Mouse (Mus musculus) spleen, postnatal 36 days (tissue): ENCODE results near the gene Slc36a2.

Experiments used
- DNase-seq, 2 experiments: peaks; one replicate each; pipeline ENCODE4 v3.0.0; 2022; ENCODE audit warnings: low spot score in 2 of 2, mixed read lengths in 1 of 2

Gene Slc36a2

DNA sequence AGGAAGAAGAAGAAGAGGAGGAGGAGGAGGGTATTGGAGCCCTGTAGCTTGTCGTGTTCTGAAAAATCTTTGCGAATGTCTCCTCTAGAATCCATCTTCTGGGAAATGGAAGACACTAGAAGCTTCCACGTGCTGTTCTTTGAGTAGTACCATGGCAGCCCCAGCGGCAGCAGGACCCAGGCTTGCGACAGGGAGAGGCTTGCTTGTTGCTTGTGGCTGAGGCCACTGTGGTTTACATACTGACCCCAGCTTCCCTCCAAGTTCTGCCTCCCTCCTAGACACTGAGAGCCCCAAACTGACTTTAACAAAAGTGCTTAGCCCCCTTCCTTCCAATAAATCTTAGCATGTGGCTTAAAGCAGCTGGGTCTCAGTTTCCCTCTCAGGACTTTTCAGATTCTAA, 631 bp downstream of the Slc36a2 start:
- DNase-seq = no peak

DNA sequence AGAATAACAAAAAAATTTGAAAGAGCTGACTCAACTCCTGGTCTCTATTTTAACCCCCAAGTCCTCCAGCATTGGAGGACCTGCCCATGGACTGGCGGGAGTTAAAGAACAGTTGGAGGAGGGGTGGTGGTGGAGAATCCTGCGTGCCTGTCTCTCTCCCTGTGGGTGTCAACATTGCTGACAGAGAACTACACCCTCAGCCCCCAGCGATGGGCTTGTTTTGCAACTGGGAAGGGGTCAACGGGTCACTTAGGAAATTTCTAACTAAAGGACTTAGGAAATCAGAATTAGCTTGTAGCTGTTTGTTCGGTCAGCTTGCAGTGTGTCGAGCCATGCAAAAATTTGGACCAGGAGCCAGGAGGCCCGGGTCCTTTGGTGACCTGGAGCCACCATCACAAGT, 1.8 kb downstream of the Slc36a2 start:
- DNase-seq = no peak

DNA sequence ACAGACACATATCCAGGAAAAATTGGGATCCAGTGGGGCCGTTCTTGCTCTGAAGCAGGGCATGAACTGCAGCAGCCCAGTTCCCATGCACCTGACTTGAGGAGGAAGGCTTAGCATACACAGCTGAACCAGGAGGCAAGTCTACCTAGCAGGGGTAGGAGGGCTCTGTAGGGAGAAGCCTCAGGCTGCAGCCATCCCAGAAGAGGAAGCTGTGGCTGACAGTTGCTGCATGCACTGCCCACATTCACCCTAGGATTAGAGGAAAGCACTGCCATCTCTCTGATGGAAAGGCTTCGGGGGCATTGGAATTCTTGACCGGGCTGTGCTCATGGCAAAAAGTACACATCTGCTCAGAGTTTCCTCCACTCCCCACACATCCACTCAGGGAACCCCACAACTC, 5.0 kb downstream of the Slc36a2 start:
- no peak for DNase-seq

DNA sequence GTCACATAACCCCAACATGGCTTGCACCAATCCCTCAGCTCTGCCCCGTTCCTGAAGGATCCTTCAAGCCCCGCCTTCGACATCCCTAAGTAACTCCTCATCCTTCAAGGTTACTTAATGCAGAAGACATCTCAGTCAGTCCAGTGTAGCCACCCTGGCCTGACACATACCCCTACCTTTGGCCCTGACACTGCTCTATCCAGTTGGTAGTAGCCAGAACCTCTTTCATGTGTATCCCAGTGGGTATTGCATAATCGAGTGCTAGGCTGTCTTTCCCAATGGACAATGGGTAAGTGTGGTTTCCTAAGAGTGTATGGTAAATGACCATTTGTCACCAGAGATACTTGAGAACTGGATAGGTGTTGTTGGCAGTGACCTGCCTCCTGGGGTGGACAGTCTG, 6.0 kb downstream of the Slc36a2 start:
- no peak for DNase-seq

DNA sequence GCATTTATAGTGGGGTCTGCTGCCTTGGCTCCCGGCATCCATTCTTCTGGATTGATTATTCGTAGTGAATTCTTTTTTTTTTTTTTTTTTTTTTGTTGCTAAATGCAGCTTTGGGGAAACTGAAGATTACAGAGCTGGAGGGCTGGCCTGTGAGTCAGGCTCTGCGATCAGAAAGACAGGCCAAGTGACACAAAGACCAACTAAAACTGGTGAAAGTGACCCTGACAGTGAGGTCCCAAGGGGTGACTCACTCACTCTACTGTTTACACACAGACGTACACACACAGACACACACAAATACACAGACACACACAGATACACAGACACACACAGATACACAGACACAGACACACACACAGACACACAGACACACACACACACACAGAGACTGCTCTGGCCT, 14.4 kb downstream of the Slc36a2 start:
- no peak for DNase-seq

DNA sequence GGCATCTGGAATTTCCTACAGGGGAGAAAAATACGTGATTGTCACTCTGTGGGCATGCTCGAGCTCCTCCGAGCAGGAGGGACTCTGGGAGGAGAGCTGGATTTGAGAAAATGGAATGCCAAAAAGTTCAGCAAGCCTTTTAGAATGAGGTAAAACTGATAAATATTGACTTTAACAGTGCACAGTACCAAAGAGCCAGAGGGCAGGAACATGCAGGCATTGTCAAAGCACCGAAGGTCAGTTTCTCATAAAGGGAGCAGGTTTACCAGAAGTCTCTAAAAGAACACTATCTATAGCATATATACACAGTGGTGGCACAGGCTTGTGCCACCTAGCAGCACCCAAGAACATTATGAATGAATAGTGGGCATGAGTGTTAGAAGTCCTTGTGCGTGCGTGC, 16.0 kb downstream of the Slc36a2 start:
- no peak for DNase-seq

DNA sequence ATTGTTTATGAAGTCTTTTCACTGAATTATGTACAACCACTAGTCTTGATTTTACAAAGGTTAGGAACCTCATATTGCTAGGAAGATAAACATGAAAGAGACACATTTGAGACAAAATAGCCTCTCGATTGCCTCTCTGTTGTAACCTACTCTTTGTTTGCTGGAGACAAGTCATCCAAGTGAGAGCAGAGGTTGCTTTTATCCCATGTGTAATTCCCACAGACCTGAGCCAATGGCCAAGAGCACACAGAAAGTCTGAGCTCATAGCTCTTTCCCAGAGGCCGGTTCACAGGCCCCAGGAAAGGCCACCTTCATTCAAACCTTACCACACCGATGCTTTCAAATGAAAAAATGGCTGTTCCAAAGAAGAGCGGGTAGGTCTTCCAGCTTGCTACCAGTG, 16.4 kb downstream of the Slc36a2 start:
- DNase-seq = no peak

DNA sequence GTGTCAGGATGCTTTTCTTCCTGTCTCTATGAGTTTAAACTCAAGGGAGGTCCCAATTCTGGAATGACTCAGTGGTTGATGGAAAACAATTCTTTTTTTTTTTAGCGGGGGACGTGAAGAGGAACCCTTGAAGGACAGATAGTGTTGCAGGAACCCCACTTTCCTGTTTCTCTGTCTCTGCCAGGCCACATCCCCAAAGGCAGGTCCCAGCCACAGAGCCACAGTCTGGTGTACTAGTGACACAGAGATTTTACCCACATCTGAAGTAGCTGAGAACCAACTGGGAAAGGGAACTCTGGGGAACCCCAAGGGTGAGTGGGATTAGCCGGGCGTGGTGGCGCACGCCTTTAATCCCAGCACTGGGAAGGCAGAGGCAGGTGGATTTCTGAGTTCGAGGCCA, 19.1 kb downstream of the Slc36a2 start:
- no peak for DNase-seq

DNA sequence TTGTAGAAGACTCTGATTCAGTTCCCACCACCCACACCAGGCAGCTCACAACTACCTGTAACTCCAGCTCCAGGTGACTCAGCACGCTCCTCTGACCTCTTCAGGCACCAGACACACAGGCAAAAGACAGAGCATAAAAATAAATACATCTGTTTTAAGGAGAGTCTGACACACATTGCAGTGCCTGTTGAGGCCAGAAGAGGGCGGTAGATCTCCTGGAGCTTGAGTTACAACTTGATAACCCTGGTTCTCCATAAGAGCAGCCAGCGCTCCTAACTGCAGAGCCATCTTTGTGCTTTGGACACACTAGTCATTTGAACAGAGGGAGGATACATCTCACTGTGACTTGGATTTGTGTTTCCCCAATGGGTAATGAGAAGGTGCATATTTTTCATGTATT, 20.2 kb downstream of the Slc36a2 start:
- DNase-seq = peak; percentile 16 to 29

DNA sequence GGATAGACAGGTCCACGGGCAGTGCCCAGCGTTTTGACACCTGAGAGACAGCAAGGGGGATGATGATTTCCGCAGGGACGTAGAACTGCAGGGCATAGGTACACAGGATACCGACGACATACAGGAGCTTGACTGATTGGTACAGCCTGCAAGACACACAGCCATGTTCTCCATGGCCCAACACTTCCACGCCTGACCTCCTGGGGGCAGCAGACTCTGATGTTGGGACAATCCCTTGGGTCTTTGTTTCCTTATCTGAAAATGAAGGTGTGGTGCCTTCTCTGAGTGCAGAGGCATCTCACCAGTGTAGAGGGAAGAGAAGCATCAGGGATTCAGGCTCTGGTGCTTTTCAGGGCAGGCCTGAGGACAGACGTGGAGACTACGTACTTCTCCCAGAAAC, 22.2 kb downstream of the Slc36a2 start:
- peak; percentile 47 to 51 for DNase-seq

DNA sequence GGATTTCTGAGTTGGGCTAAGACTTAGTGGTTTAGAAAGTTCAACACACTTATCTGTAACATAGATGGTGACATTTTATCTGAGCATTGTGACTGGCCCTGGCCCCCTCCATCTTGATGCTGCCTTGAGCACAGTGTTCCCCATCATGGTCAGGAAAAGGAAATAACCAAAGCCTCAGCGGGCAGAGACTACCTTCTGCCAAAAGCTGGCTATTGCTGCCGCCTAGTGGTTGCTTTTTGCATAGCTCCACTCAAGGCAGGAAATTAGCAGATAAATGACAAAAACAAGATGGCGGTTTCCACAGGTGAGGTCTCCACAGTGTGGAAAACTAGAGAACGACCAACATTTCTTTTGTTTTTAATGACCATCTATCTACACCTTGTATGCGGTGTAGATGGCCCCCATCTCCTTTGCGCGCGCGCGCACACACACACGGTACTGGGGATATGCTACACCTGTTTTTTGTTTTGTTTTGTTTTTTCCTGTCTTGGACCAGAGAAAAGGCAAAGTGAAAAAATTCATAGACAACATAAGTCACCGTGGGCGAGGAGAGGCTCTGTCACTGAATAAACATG, 26.0 kb downstream of the Slc36a2 start:
- peak; percentile 84 to 87 for DNase-seq

DNA sequence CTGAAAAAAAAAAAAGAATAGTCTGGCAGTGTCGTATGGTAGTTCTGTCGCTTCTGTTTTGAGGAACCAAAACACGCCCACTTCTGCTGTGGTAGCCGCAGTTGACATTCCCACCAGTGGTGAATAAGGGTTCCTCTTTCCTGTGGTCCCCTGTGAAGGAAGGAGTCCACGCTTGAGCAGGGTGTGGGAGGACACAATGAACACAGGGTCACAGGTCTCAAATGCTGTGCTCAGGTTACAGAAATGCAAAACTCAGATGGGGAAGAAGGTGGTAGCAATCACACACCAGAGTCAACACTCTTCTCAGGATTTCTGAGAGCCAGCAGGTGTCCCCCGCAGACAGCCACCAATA, 29.8 kb downstream of the Slc36a2 start:
- peak; percentile 86 to 88 for DNase-seq

DNA sequence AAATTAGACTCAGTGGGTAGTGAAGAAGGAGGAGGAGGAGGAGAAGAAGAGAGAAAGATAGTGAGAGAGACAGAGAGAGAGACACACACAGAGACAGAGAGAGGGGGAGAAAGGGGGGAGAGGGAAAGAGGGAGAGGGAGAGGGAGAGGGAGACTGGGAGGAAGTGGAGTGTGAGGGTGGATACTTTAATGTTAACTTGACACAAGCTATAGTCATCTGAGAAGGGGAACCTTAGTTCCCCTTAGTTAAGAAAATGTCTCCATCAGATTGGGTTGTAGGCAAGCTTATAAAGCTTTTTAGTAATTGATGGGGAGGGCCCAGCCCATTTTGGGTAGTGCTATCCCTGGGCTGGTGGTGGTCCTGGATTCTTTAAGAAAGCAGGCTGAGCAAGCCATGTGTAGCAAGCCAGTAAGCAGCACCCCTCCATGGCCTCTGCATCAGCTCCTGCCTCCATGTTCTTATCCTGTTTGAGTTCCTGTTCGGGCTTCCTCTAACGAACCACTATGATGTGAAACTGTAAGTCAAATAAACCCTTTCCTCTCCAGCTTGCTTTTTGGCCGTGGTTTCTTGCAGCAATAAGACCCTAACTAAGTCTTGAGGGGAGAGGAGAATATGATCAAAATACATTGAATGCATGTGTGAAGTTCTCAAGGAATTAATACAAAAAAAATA, 30.3 kb downstream of the Slc36a2 start:
- DNase-seq = peak; percentile 15 to 43

DNA sequence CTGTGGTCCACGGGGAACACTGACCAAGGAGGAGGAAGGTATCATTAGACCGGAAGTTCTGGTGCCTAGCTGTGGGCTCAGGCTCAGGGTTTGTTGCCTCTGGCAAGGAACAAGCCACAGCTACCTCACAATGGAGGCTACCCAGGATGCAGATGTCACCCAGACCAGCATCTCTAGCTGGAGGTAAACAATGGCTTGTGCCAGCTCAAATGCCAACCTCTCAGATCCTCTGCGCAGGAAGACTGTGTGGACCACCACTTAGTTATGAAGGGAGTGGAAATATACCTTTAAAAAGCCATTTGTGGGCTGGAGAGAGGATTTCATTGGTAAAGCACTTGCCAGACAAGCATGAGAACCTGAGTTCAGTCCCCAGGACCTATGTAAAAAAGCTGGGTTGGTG, 33.3 kb downstream of the Slc36a2 start, which contains the start of gene Slc36a3:
Gene Slc36a3, minus strand, starts transcription at position 101 of the 400 bp plus-strand sequence.
- no peak for DNase-seq

DNA sequence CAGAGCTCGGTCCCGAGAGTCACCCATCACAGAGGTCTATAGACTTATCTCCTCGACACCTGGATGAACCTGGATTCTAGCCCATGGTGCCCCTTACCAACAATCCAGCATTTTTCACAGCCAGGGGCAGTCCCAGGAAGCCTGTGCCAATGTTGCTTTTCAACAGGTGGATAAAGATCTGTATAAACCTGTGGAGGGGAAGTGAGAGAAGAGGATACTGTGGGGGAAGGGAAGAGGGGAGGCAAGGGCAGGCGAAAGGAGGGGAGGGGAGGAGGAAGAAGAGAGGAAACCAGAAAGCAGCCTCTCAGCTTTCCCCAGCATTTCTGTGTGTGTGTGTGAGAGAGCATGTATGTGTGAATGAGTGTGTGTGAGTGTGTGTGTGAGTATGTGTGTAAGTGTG, 36.4 kb downstream of the Slc36a2 start:
- peak in 1 of 2 experiments; percentile 35 for DNase-seq

DNA sequence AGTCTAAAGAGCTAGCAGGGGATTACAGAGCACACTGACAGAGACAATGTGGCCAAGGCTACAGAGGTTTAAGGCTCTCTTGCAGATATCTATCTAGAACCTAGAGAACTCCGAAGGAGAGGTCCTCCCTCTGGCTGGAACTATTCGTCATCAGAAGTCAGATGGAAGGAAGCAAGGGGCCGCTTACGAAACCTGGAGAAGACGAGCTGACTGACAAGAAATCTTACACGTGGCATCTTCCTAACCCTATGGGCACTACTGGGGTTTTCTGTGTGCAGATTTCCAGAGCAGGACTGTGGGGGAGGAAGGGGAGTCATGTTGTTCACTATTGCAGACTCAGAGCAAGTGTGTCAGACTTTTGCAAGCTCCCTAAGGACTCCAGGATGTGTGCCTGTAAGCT, 37.5 kb downstream of the Slc36a2 start:
- no peak for DNase-seq

DNA sequence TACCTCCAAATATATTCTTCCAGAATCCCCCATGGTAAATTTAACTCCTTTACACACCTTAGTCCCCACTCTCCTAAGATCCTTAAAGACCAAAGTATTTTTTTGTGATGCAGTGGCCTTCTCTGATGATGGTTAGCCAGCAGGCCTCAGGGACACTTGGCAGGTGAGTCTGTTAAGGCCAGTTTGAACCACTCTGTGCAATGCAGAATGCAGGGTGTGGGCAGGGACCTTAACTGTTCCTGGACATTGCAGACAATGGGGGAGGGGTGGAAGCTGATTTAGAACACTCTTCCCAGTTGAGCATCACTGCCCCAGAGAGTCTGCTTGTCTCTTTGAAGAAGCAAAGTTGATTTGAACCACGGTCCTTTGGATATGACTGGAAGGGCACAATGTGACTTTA, 38.0 kb downstream of the Slc36a2 start:
- no peak for DNase-seq

DNA sequence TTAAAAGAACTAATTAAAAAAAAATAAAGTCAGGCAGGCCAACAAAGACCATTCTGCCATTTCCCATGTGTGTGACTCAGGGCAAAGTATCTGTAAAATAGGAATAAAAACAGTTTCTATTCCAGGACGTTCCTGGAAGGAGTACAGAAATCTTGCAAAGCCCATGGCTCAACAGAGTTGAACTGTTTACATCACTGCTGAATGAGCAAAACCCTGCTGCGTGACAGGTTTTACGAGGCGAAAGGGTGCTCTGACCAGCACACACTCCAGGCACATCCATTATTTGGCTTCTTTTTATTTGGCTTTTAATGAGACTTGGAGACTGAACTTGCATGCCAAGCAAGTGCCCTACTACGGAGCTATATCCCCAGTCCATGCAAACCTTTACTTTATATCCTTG, 40.9 kb downstream of the Slc36a2 start:
- DNase-seq = no peak

DNA sequence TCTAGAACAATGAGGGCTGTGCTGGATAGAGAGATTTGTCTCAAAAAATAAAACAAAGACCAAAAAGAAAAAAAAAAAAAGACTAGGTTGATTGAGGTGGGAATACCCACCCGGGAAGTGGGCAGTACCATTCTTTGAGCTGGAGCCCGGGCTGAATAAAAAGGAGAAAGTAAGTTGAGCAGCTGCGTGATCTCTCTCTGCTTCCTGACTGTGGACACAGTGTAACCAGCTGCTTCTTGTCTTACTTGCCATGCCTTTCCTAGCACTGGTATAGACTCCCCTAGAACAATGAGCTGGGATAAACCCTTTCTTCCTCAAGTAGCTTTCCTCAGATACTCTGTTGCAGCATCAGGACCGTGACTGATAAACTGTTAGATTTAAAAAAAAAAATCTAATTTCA, 43.4 kb downstream of the Slc36a2 start:
- no peak for DNase-seq

DNA sequence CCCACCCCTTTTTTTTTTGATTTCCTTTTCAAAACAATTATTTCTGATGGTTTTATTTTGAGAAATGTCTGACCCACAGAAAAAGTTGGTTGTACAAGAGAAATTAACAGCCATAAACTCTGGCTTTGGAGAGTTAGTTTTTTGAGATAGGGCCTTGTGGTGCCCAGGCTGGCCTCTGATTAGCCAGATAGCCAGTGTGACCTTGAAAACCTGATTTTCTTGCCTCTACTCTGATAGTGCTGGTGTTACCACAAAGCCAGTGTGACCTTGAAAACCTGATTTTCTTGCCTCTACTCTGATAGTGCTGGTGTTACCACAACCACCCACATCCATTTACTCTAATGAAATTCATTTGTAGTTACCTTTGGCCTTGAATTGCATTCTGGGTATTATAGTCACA, 47.2 kb downstream of the Slc36a2 start:
- DNase-seq = no peak

DNA sequence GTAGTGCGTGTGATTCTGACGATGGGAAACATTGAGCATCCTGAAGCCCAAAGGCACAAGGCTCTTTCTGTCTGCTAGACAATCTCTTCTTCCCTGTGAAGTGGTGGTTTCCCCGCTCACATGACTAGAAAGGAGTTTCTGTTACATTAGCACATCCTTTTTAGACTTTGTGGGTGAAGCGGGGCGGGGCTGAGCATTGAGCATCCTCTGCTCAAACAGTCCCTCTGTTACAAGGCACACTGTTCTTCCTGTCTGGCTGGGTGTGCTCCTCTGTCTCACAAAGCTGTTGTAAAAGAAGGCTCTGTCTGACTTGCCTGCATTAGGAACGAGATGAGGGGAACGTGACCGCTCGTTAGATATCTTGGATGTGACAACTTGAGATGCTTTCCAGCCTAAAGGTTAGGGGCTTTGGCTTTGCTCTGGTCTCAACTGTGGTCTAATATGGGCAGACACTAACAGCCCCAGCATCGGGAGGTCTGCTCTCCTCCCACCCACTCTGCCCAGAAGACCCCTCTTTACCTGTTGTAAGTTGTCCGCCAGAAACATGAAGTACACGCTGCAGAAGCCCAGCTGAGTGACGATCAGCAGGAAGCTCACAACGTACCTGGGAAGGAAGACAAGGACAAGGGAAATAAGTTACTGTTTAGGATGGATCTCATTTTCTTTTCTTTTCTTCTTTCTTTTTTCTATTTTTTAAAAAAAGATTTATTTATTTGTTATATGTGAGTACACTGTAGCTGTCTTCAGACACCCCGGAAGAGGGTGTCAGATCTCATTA, 47.9 kb downstream of the Slc36a2 start:
- DNase-seq = peak; percentile 89 to 92

DNA sequence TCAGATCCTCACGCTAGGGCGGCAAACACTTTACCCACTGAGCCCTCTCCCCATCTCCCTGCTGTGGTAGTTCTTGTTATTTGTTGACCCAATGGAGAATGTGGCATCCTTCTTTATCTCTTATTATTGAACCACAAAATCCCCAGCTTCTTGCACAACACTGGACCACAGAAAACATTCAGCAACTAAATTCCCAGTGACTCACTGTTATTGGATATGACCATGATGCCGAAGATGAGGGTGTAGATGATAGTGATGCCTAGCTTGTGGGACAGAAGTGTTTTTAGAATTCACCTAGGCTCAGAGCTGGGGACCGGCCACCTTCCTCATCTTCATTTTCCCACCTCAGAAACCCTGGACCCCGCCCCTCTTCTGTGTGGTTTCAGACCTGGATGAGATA, 50.0 kb downstream of the Slc36a2 start:
- DNase-seq = no peak

DNA sequence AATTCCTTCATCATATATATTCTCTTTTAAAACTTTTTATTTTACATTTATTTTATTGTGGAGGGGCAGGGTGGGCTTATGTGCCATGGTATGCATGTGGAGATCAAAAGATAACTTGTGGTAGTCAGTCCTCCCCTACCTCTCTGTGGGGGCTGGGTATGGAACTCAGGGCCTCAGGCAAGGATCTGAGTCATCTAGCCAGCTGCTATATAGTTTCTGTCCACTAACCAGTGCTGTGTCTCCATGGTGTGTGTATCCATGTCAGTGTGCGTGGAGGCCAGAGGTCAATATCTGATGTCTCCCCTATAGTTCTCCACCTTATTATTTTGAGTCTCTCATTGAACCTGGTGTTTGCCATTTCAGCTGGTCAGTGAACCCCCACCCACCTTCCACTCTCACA, 50.5 kb downstream of the Slc36a2 start:
- no peak for DNase-seq
